8 mouse cellular contexts compared by ENCODE assay signal in the genomic region with DNA sequence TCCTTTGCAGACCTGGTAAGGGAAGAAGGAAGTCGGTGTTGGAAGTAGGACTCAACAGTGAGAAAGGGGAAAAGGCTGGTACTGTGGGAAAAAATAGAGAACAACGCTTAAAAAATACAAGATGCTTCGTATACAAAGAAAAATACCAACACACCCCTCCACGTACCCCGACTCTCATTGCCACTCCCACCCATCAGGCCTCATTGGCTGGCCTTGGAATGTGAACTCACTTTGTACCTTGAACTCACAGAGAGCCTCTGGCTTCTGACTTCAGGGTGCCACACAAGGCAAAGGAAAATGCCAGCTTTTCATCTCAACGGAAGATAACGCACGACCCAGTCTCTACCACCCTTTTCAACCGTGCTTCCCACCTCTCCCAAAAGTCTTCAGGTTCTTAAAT. TPM values are rescaled to one million over a fixed set of nuclear protein-coding genes. Genes with fewer than 3 reads are reported as not detected.
A peak's percentile ranks its signal among the peaks of the same experiment; 100 is the strongest.
DNase-seq lines count a peak whose midpoint lies in the region; ATAC-seq and TF ChIP-seq lines count a peak whose summit lies in the region.

No protein-coding gene starts in this region.

- DNase-seq in left cerebral cortex, adult 2 months (ENCODE audit: extremely low spot score in 1 of 2, low spot score in 2 of 2), result no peak
- no peak for DNase-seq in left cerebral cortex, postnatal 14 days (ENCODE audit: low spot score in 2 of 2)
- peak; percentile 60 for DNase-seq in intestine, embryonic 14.5 days (ENCODE audit: low spot score)
- DNase-seq in spleen, adult 12 weeks (ENCODE audit: low spot score), result no peak

- no peak for TF ChIP-seq CTCF in left cerebral cortex, adult 2 months (IDR thresholded peaks at IDR 0.05)

- peaks cover 46% of the 10 kb centered on the region for H3K4me1 ChIP-seq in embryonic facial prominence, embryonic 12.5 days
- peaks cover 24% of the 10 kb centered on the region for H3K4me1 ChIP-seq in intestine, embryonic 14.5 days (replicated peaks; ENCODE audit: control insufficient read depth, insufficient read depth, low read length)
- H3K4me1 ChIP-seq in midbrain, embryonic 16.5 days (ENCODE audit: control insufficient read depth, insufficient read depth, low read length), result peaks cover 15% of the 10 kb centered on the region

- H3K9ac ChIP-seq in embryonic facial prominence, embryonic 12.5 days, result 0 out of 2 replicates have a peak overlapping the region, but pooled peaks have one; percentile 0
- H3K9ac ChIP-seq in intestine, embryonic 14.5 days (ENCODE audit: low read length), result 0 out of 2 replicates have a peak overlapping the region, but pooled peaks have one; percentile 52
- H3K9ac ChIP-seq in midbrain, embryonic 16.5 days (ENCODE audit: low read depth, low read length), result peak overlapping the region; percentile 70

- H3K27ac ChIP-seq in left cerebral cortex, adult 2 months, result peak overlapping the region; percentile 3; the same call in 1 of the 2 replicates
- peak overlapping the region; percentile 92 for H3K27ac ChIP-seq in embryonic facial prominence, embryonic 12.5 days
- H3K27ac ChIP-seq in intestine, embryonic 14.5 days (ENCODE audit: low read depth), result peak overlapping the region; percentile 60; the same call in 1 of the 2 replicates
- peak overlapping the region; percentile 23 for H3K27ac ChIP-seq in midbrain, embryonic 16.5 days (ENCODE audit: low read length)

- H3K9me3 ChIP-seq in embryonic facial prominence, embryonic 12.5 days, result no peaks in the 10 kb centered on the region
- no peaks in the 10 kb centered on the region for H3K9me3 ChIP-seq in intestine, embryonic 14.5 days (ENCODE audit: control insufficient read depth, low read length)
- no peaks in the 10 kb centered on the region for H3K9me3 ChIP-seq in midbrain, embryonic 16.5 days (replicated peaks; ENCODE audit: control insufficient read depth, low read length, poor library complexity, severe bottlenecking)

- H3K36me3 ChIP-seq in embryonic facial prominence, embryonic 12.5 days, result peaks cover 14% of the 10 kb centered on the region
- peaks cover 26% of the 10 kb centered on the region for H3K36me3 ChIP-seq in intestine, embryonic 14.5 days (ENCODE audit: control insufficient read depth, insufficient read depth, low read length)
- no peaks in the 10 kb centered on the region for H3K36me3 ChIP-seq in midbrain, embryonic 16.5 days (ENCODE audit: control insufficient read depth, insufficient read depth, low read length)

- 24% methylated on average over 9 of the region's 9 CpGs for WGBS in embryonic facial prominence, embryonic 12.5 days
- 19% methylated on average over 9 of the region's 9 CpGs for WGBS in intestine, embryonic 14.5 days
- 20% methylated on average over 9 of the region's 9 CpGs for WGBS in midbrain, embryonic 16.5 days

- intact Hi-C loops in left cerebral cortex, adult 2 months (cut with DNase I), result loop anchor here (2.0 kb wide), 1 partner anchor 14 kb away; the partner anchor contains the start of gene Dlk2
- intact Hi-C loops in left cerebral cortex, postnatal 14 days (cut with DNase I), result no loop called here

- peak overlapping the region; percentile 88 for H3K4me2 ChIP-seq in embryonic facial prominence, embryonic 12.5 days (replicated peaks)
- peak overlapping the region; percentile 91 for H3K4me2 ChIP-seq in intestine, embryonic 14.5 days (ENCODE audit: low read length)
- peak overlapping the region; percentile 82 for H3K4me2 ChIP-seq in midbrain, embryonic 16.5 days (ENCODE audit: low read length)

- peak overlapping the region; percentile 72 for H3K4me3 ChIP-seq in left cerebral cortex, adult 2 months
- H3K4me3 ChIP-seq in embryonic facial prominence, embryonic 12.5 days, result peak overlapping the region; percentile 77
- H3K4me3 ChIP-seq in intestine, embryonic 14.5 days (ENCODE audit: low read depth, low read length), result peak overlapping the region; percentile 43
- peak overlapping the region; percentile 44 for H3K4me3 ChIP-seq in midbrain, embryonic 16.5 days (ENCODE audit: low read depth, low read length)

- no peaks in the 10 kb centered on the region for H3K27me3 ChIP-seq in embryonic facial prominence, embryonic 12.5 days
- H3K27me3 ChIP-seq in intestine, embryonic 14.5 days (replicated peaks; ENCODE audit: control insufficient read depth, insufficient read depth, low read length), result no peaks in the 10 kb centered on the region
- H3K27me3 ChIP-seq in midbrain, embryonic 16.5 days (ENCODE audit: control insufficient read depth, insufficient read depth, low read depth, low read length), result no peaks in the 10 kb centered on the region

- ATAC-seq in embryonic facial prominence, embryonic 12.5 days (ENCODE audit: insufficient number of reproducible peaks, insufficient read depth, low FRiP score, low TSS enrichment), result peak; percentile 2; the same call in 1 of the 2 replicates
- peak; percentile 70 for ATAC-seq in intestine, embryonic 14.5 days (replicated peaks; ENCODE audit: low FRiP score, low TSS enrichment, low read depth)
- ATAC-seq in midbrain, embryonic 16.5 days, result peak; percentile 64
- ATAC-seq in megakaryocyte-erythroid progenitor cell, adult 5-6 weeks (replicated peaks; ENCODE audit: low FRiP score, low TSS enrichment, poor library complexity, severe bottlenecking), result no peak
- no peak for ATAC-seq in cerebellum, adult (ENCODE audit: insufficient number of reproducible peaks, low FRiP score, low TSS enrichment)

RNA-seq across cellular contexts. Expression of gene Tjap1, which starts 0.3 kb away (rescaled TPM):
- total RNA-seq in left cerebral cortex, adult 2 months (2021), result 10 to 100 TPM; 38.4 to 60.3 TPM
- 10 to 100 TPM; 39.1 to 44.9 TPM for total RNA-seq in left cerebral cortex, postnatal 14 days (2021)
- 64.0 and 66.4 TPM in 2 replicates for polyA plus RNA-seq in embryonic facial prominence, embryonic 12.5 days (2016; fragmentation: Nextera tagmentation; extraction: Ambion mirVana)
- polyA plus RNA-seq in intestine, embryonic 14.5 days (2014; fragmentation: Nextera tagmentation; extraction: Ambion mirVana), result 32.4 and 35.7 TPM in 2 replicates
- polyA plus RNA-seq in midbrain, embryonic 16.5 days (2015; fragmentation: Nextera tagmentation; extraction: Ambion mirVana), result 28.4 and 28.6 TPM in 2 replicates
- total RNA-seq in megakaryocyte-erythroid progenitor cell, adult 5-6 weeks (2014; fragmentation: Nextera tagmentation), result 20.1 and 24.5 TPM in 2 replicates
- 15.8 and 18.5 TPM in 2 replicates for total RNA-seq in megakaryocyte-erythroid progenitor cell, adult 5-6 weeks (2017)

RNA-seq across cellular contexts. Expression of gene Dlk2, which starts 14.1 kb away (rescaled TPM):
- total RNA-seq in left cerebral cortex, adult 2 months (2021), result 10 to 100 TPM; 66.1 to 82.1 TPM
- 10 to 100 TPM; 61.2 to 65.1 TPM for total RNA-seq in left cerebral cortex, postnatal 14 days (2021)
- 4.5 and 5.5 TPM in 2 replicates for polyA plus RNA-seq in embryonic facial prominence, embryonic 12.5 days (2016; fragmentation: Nextera tagmentation; extraction: Ambion mirVana)
- 0.19 and 0.58 TPM in 2 replicates for polyA plus RNA-seq in intestine, embryonic 14.5 days (2014; fragmentation: Nextera tagmentation; extraction: Ambion mirVana)
- 20.6 and 25.8 TPM in 2 replicates for polyA plus RNA-seq in midbrain, embryonic 16.5 days (2015; fragmentation: Nextera tagmentation; extraction: Ambion mirVana)
- total RNA-seq in megakaryocyte-erythroid progenitor cell, adult 5-6 weeks (2014; fragmentation: Nextera tagmentation), result not detected in 2 replicates
- not detected in 2 replicates for total RNA-seq in megakaryocyte-erythroid progenitor cell, adult 5-6 weeks (2017)

RNA-seq across cellular contexts. Expression of gene Lrrc73, which starts 29.8 kb away (rescaled TPM):
- 10 to 100 TPM; 63.4 to 63.7 TPM for total RNA-seq in left cerebral cortex, adult 2 months (2021)
- 10 to 100 TPM; 91.0 to 98.8 TPM for total RNA-seq in left cerebral cortex, postnatal 14 days (2021)
- polyA plus RNA-seq in embryonic facial prominence, embryonic 12.5 days (2016; fragmentation: Nextera tagmentation; extraction: Ambion mirVana), result 1.2 and 1.4 TPM in 2 replicates
- polyA plus RNA-seq in intestine, embryonic 14.5 days (2014; fragmentation: Nextera tagmentation; extraction: Ambion mirVana), result 0.55 and 0.65 TPM in 2 replicates
- 16.6 and 18.3 TPM in 2 replicates for polyA plus RNA-seq in midbrain, embryonic 16.5 days (2015; fragmentation: Nextera tagmentation; extraction: Ambion mirVana)
- 0.66 and 2.7 TPM in 2 replicates for total RNA-seq in megakaryocyte-erythroid progenitor cell, adult 5-6 weeks (2014; fragmentation: Nextera tagmentation)
- total RNA-seq in megakaryocyte-erythroid progenitor cell, adult 5-6 weeks (2017), result 0.38 TPM in 1 of 2 replicates, not detected in the other

RNA-seq across cellular contexts. Expression of gene Yipf3, which starts 35.3 kb away (rescaled TPM):
- total RNA-seq in left cerebral cortex, adult 2 months (2021), result 10 to 100 TPM; 85.5 to 87.6 TPM
- total RNA-seq in left cerebral cortex, postnatal 14 days (2021), result 10 to 100 TPM; 82.1 to 99.3 TPM
- 82.5 and 86.2 TPM in 2 replicates for polyA plus RNA-seq in embryonic facial prominence, embryonic 12.5 days (2016; fragmentation: Nextera tagmentation; extraction: Ambion mirVana)
- polyA plus RNA-seq in intestine, embryonic 14.5 days (2014; fragmentation: Nextera tagmentation; extraction: Ambion mirVana), result 102 and 112 TPM in 2 replicates
- polyA plus RNA-seq in midbrain, embryonic 16.5 days (2015; fragmentation: Nextera tagmentation; extraction: Ambion mirVana), result 79.4 and 87.2 TPM in 2 replicates
- total RNA-seq in megakaryocyte-erythroid progenitor cell, adult 5-6 weeks (2014; fragmentation: Nextera tagmentation), result 65.9 and 69.9 TPM in 2 replicates
- 32.9 and 38.5 TPM in 2 replicates for total RNA-seq in megakaryocyte-erythroid progenitor cell, adult 5-6 weeks (2017)

RNA-seq across cellular contexts. Expression of gene Polr1c, which starts 35.3 kb away (rescaled TPM):
- 10 to 100 TPM; 38.1 to 40.4 TPM for total RNA-seq in left cerebral cortex, adult 2 months (2021)
- total RNA-seq in left cerebral cortex, postnatal 14 days (2021), result 10 to 100 TPM; 34.0 to 35.2 TPM
- 100 and 102 TPM in 2 replicates for polyA plus RNA-seq in embryonic facial prominence, embryonic 12.5 days (2016; fragmentation: Nextera tagmentation; extraction: Ambion mirVana)
- polyA plus RNA-seq in intestine, embryonic 14.5 days (2014; fragmentation: Nextera tagmentation; extraction: Ambion mirVana), result 93.7 and 96.4 TPM in 2 replicates
- polyA plus RNA-seq in midbrain, embryonic 16.5 days (2015; fragmentation: Nextera tagmentation; extraction: Ambion mirVana), result 71.3 and 80.7 TPM in 2 replicates
- total RNA-seq in megakaryocyte-erythroid progenitor cell, adult 5-6 weeks (2014; fragmentation: Nextera tagmentation), result 82.6 and 131 TPM in 2 replicates
- 54.1 and 89.4 TPM in 2 replicates for total RNA-seq in megakaryocyte-erythroid progenitor cell, adult 5-6 weeks (2017)

Comparison
In these comparisons a context has a peak if more than half of its experiments do, and no peak if none do; other contexts are left out.
1. H3K27ac ChIP-seq: peak in every context shown above with its lines; median percentile 92 in embryonic facial prominence, embryonic 12.5 days; 60 in intestine, embryonic 14.5 days; 23 in midbrain, embryonic 16.5 days; 3 in left cerebral cortex, adult 2 months.
2. ATAC-seq: peak in embryonic facial prominence, embryonic 12.5 days (single experiment), intestine, embryonic 14.5 days (single experiment) and midbrain, embryonic 16.5 days (single experiment); none in megakaryocyte-erythroid progenitor cell, adult 5-6 weeks (single experiment) and cerebellum, adult (single experiment).
3. H3K9ac ChIP-seq: peak in every context shown above with its lines; median percentile 70 in midbrain, embryonic 16.5 days; 52 in intestine, embryonic 14.5 days; 0 in embryonic facial prominence, embryonic 12.5 days.
4. RNA of gene Dlk2, which starts 14.1 kb away (total RNA-seq): 66.1 to 82.1 TPM in left cerebral cortex, adult 2 months and 61.2 to 65.1 TPM in left cerebral cortex, postnatal 14 days; not detected in megakaryocyte-erythroid progenitor cell, adult 5-6 weeks; every median in the first group is over 10 times any median in the second.
5. RNA of gene Lrrc73, which starts 29.8 kb away (total RNA-seq): 91.0 to 98.8 TPM in left cerebral cortex, postnatal 14 days and 63.4 to 63.7 TPM in left cerebral cortex, adult 2 months; 0.38 to 2.7 TPM in megakaryocyte-erythroid progenitor cell, adult 5-6 weeks; every median in the first group is over 10 times any median in the second.
6. Peak in every context shown above with its lines, with median percentiles within 50 percentile points of each other: H3K4me3 ChIP-seq and H3K4me2 ChIP-seq.